Mouse (Mus musculus): ENCODE data around the gene Crxos. TPM values are rescaled to one million over a fixed set of nuclear protein-coding genes. Genes with fewer than 3 reads are reported as not detected.

The Crxos gene
- polyA plus RNA-seq (2014; fragmentation: Nextera tagmentation; extraction: Ambion mirVana): not detected in 2 replicates

- Histone ChIP-seq H3K4me1 (ENCODE audit: control insufficient read depth in 2 of 2, insufficient read depth in 2 of 2, low read length in 2 of 2) (no peaks in the 10 kb centered on the region), H3K4me3 (ENCODE audit: control insufficient read depth in 1 of 2, insufficient read depth in 1 of 2, low read depth in 1 of 2, low read length in 2 of 2) (no peak within 1 kb of the TSS), H3K4me2 (ENCODE audit: low read length) (no peak within 1 kb of the TSS), H3K9ac (ENCODE audit: low read length) (no peak within 1 kb of the TSS), H3K27me3 (ENCODE audit: control insufficient read depth, insufficient read depth, low read length) (no peaks in the 10 kb centered on the region), H3K27ac (replicated peaks in 1 of 2; ENCODE audit: control insufficient read depth in 1 of 2, insufficient read depth in 1 of 2, low read depth in 2 of 2, low read length in 2 of 2) (no peak within 1 kb of the TSS), H3K9me3 (ENCODE audit: control insufficient read depth, low read length) (no peaks in the 10 kb centered on the region), H3K36me3 (ENCODE audit: control insufficient read depth, insufficient read depth, low read length) (no peaks in the 10 kb centered on the region)
- ATAC-seq (ENCODE audit: insufficient number of reproducible peaks, insufficient read depth, low FRiP score, low read depth): no peak
- WGBS: 83% methylated on average over 2 of the region's 2 CpGs
Observed at GRCm38 (mm10) chr7:15882317-15882716, at the start of gene Crxos. Gene Crxos, plus strand, starts transcription at chr7:15882617.

- 79% methylated on average over 3 of the region's 3 CpGs for WGBS
- Histone ChIP-seq H3K4me1 (ENCODE audit: control insufficient read depth in 2 of 2, insufficient read depth in 2 of 2, low read length in 2 of 2) (no peaks in the 10 kb centered on the region), H3K36me3 (ENCODE audit: control insufficient read depth, insufficient read depth, low read length) (no peaks in the 10 kb centered on the region)
Observed at GRCm38 (mm10) chr7:15839578-15839977, 42.8 kb upstream of the Crxos start, which contains the start of gene Obox6. Gene Obox6, minus strand, starts transcription at chr7:15839678.

GRCm38 (mm10) chr7:15859657-15860056 lies 22.8 kb upstream of the Crxos start:
- WGBS: 21% methylated on average over 2 of the region's 2 CpGs
- Histone ChIP-seq H3K9me3 (ENCODE audit: control insufficient read depth, low read length) (no peaks in the 10 kb centered on the region), H3K4me1 (ENCODE audit: control insufficient read depth in 2 of 2, insufficient read depth in 2 of 2, low read length in 2 of 2) (no peaks in the 10 kb centered on the region), H3K9ac (ENCODE audit: low read length) (no peak overlapping the region), H3K4me3 (ENCODE audit: control insufficient read depth in 1 of 2, insufficient read depth in 1 of 2, low read depth in 1 of 2, low read length in 2 of 2) (no peak overlapping the region), H3K27ac (replicated peaks in 1 of 2; ENCODE audit: control insufficient read depth in 1 of 2, insufficient read depth in 1 of 2, low read depth in 2 of 2, low read length in 2 of 2) (no peak overlapping the region), H3K4me2 (ENCODE audit: low read length) (no peak overlapping the region), H3K27me3 (ENCODE audit: control insufficient read depth, insufficient read depth, low read length) (no peaks in the 10 kb centered on the region), H3K36me3 (ENCODE audit: control insufficient read depth, insufficient read depth, low read length) (no peaks in the 10 kb centered on the region)
- no peak for ATAC-seq (ENCODE audit: insufficient number of reproducible peaks, insufficient read depth, low FRiP score, low read depth)

More at GRCm38 (mm10) chr7:15839578-15839977, 42.8 kb upstream of the Crxos start, which contains the start of gene Obox6:
- no peak within 1 kb of the TSS for H3K4me2 ChIP-seq (ENCODE audit: low read length)
- ATAC-seq (ENCODE audit: insufficient number of reproducible peaks, insufficient read depth, low FRiP score, low read depth): no peak
- no peaks in the 10 kb centered on the region for H3K27me3 ChIP-seq (ENCODE audit: control insufficient read depth, insufficient read depth, low read length)
- H3K27ac ChIP-seq (replicated peaks in 1 of 2; ENCODE audit: control insufficient read depth in 1 of 2, insufficient read depth in 1 of 2, low read depth in 2 of 2, low read length in 2 of 2): no peak within 1 kb of the TSS
- H3K9ac ChIP-seq (ENCODE audit: low read length): no peak within 1 kb of the TSS
- no peak within 1 kb of the TSS for H3K4me3 ChIP-seq (ENCODE audit: control insufficient read depth in 1 of 2, insufficient read depth in 1 of 2, low read depth in 1 of 2, low read length in 2 of 2)
- H3K9me3 ChIP-seq (ENCODE audit: control insufficient read depth, low read length): peaks cover 21% of the 10 kb centered on the region

- ATAC-seq (ENCODE audit: insufficient number of reproducible peaks, insufficient read depth, low FRiP score, low read depth): no peak
- WGBS: 66% methylated on average over 4 of the region's 4 CpGs
Observed at GRCm38 (mm10) chr7:15864104-15864503, 18.3 kb upstream of the Crxos start.

GRCm38 (mm10) chr7:15879756-15880155 lies 2.7 kb upstream of the Crxos start, which contains the start of gene Crx:
Gene Crx, minus strand, starts transcription at chr7:15879968.
- Histone ChIP-seq H3K4me2 (ENCODE audit: low read length) (no peak within 1 kb of the TSS), H3K9me3 (ENCODE audit: control insufficient read depth, low read length) (no peaks in the 10 kb centered on the region), H3K9ac (ENCODE audit: low read length) (no peak within 1 kb of the TSS), H3K27me3 (ENCODE audit: control insufficient read depth, insufficient read depth, low read length) (no peaks in the 10 kb centered on the region), H3K4me3 (ENCODE audit: control insufficient read depth in 1 of 2, insufficient read depth in 1 of 2, low read depth in 1 of 2, low read length in 2 of 2) (no peak within 1 kb of the TSS), H3K4me1 (ENCODE audit: control insufficient read depth in 2 of 2, insufficient read depth in 2 of 2, low read length in 2 of 2) (no peaks in the 10 kb centered on the region), H3K36me3 (ENCODE audit: control insufficient read depth, insufficient read depth, low read length) (no peaks in the 10 kb centered on the region), H3K27ac (replicated peaks in 1 of 2; ENCODE audit: control insufficient read depth in 1 of 2, insufficient read depth in 1 of 2, low read depth in 2 of 2, low read length in 2 of 2) (no peak within 1 kb of the TSS)
- WGBS: 28% methylated on average over 4 of the region's 4 CpGs
- no peak for ATAC-seq (ENCODE audit: insufficient number of reproducible peaks, insufficient read depth, low FRiP score, low read depth)

More at GRCm38 (mm10) chr7:15864104-15864503, 18.3 kb upstream of the Crxos start:
- no peaks in the 10 kb centered on the region for H3K9me3 ChIP-seq (ENCODE audit: control insufficient read depth, low read length)
- H3K4me2 ChIP-seq (ENCODE audit: low read length): no peak overlapping the region
- no peaks in the 10 kb centered on the region for H3K36me3 ChIP-seq (ENCODE audit: control insufficient read depth, insufficient read depth, low read length)
- no peaks in the 10 kb centered on the region for H3K27me3 ChIP-seq (ENCODE audit: control insufficient read depth, insufficient read depth, low read length)
- H3K4me3 ChIP-seq (ENCODE audit: control insufficient read depth in 1 of 2, insufficient read depth in 1 of 2, low read depth in 1 of 2, low read length in 2 of 2): no peak overlapping the region
- no peaks in the 10 kb centered on the region for H3K4me1 ChIP-seq (ENCODE audit: control insufficient read depth in 2 of 2, insufficient read depth in 2 of 2, low read length in 2 of 2)
- H3K9ac ChIP-seq (ENCODE audit: low read length): no peak overlapping the region
- no peak overlapping the region for H3K27ac ChIP-seq (replicated peaks in 1 of 2; ENCODE audit: control insufficient read depth in 1 of 2, insufficient read depth in 1 of 2, low read depth in 2 of 2, low read length in 2 of 2)

- Histone ChIP-seq H3K4me1 (ENCODE audit: control insufficient read depth in 2 of 2, insufficient read depth in 2 of 2, low read length in 2 of 2) (no peaks in the 10 kb centered on the region), H3K4me3 (ENCODE audit: control insufficient read depth in 1 of 2, insufficient read depth in 1 of 2, low read depth in 1 of 2, low read length in 2 of 2) (no peak overlapping the region), H3K36me3 (ENCODE audit: control insufficient read depth, insufficient read depth, low read length) (no peaks in the 10 kb centered on the region), H3K9ac (ENCODE audit: low read length) (no peak overlapping the region), H3K9me3 (ENCODE audit: control insufficient read depth, low read length) (no peaks in the 10 kb centered on the region), H3K27ac (replicated peaks in 1 of 2; ENCODE audit: control insufficient read depth in 1 of 2, insufficient read depth in 1 of 2, low read depth in 2 of 2, low read length in 2 of 2) (no peak overlapping the region), H3K27me3 (ENCODE audit: control insufficient read depth, insufficient read depth, low read length) (no peaks in the 10 kb centered on the region), H3K4me2 (ENCODE audit: low read length) (no peak overlapping the region)
- 8% methylated on average over 7 of the region's 7 CpGs for WGBS
- ATAC-seq (ENCODE audit: insufficient number of reproducible peaks, insufficient read depth, low FRiP score, low read depth): no peak
Observed at GRCm38 (mm10) chr7:15881388-15881787, 1.0 kb upstream of the Crxos start.

GRCm38 (mm10) chr7:15881831-15882230 lies 586 bp upstream of the Crxos start:
- H3K27me3 ChIP-seq (ENCODE audit: control insufficient read depth, insufficient read depth, low read length): no peaks in the 10 kb centered on the region
- no peak overlapping the region for H3K4me3 ChIP-seq (ENCODE audit: control insufficient read depth in 1 of 2, insufficient read depth in 1 of 2, low read depth in 1 of 2, low read length in 2 of 2)
- no peaks in the 10 kb centered on the region for H3K36me3 ChIP-seq (ENCODE audit: control insufficient read depth, insufficient read depth, low read length)
- H3K4me2 ChIP-seq (ENCODE audit: low read length): no peak overlapping the region
- no peak overlapping the region for H3K9ac ChIP-seq (ENCODE audit: low read length)
- H3K4me1 ChIP-seq (ENCODE audit: control insufficient read depth in 2 of 2, insufficient read depth in 2 of 2, low read length in 2 of 2): no peaks in the 10 kb centered on the region
- H3K27ac ChIP-seq (replicated peaks in 1 of 2; ENCODE audit: control insufficient read depth in 1 of 2, insufficient read depth in 1 of 2, low read depth in 2 of 2, low read length in 2 of 2): no peak overlapping the region
- H3K9me3 ChIP-seq (ENCODE audit: control insufficient read depth, low read length): no peaks in the 10 kb centered on the region
- ATAC-seq (ENCODE audit: insufficient number of reproducible peaks, insufficient read depth, low FRiP score, low read depth): no peak
- WGBS: 57% methylated on average over 3 of the region's 3 CpGs

GRCm38 (mm10) chr7:15884127-15884526 lies 1.7 kb downstream of the Crxos start:
- no peak overlapping the region for H3K27ac ChIP-seq (replicated peaks in 1 of 2; ENCODE audit: control insufficient read depth in 1 of 2, insufficient read depth in 1 of 2, low read depth in 2 of 2, low read length in 2 of 2)
- H3K27me3 ChIP-seq (ENCODE audit: control insufficient read depth, insufficient read depth, low read length): no peaks in the 10 kb centered on the region
- H3K4me2 ChIP-seq (ENCODE audit: low read length): no peak overlapping the region
- H3K36me3 ChIP-seq (ENCODE audit: control insufficient read depth, insufficient read depth, low read length): no peaks in the 10 kb centered on the region
- H3K4me3 ChIP-seq (ENCODE audit: control insufficient read depth in 1 of 2, insufficient read depth in 1 of 2, low read depth in 1 of 2, low read length in 2 of 2): no peak overlapping the region
- no peak overlapping the region for H3K9ac ChIP-seq (ENCODE audit: low read length)
- no peaks in the 10 kb centered on the region for H3K9me3 ChIP-seq (ENCODE audit: control insufficient read depth, low read length)
- ATAC-seq (ENCODE audit: insufficient number of reproducible peaks, insufficient read depth, low FRiP score, low read depth): no peak
- H3K4me1 ChIP-seq (ENCODE audit: control insufficient read depth in 2 of 2, insufficient read depth in 2 of 2, low read length in 2 of 2): no peaks in the 10 kb centered on the region
- WGBS: 88% methylated on average over 2 of the region's 2 CpGs

Measured in heart, embryonic 14.5 days (tissue).